Mouse (Mus musculus) midbrain, embryonic 12.5 days (tissue): ENCODE measurements around the gene Zbtb20. TPM values are rescaled to one million over a fixed set of nuclear protein-coding genes. Genes with fewer than 3 reads are reported as not detected.
"Not testable (repeated sequence)": the region's sequence is repeated elsewhere in the genome, so short reads cannot be mapped to it uniquely, and the experiment has no call there.

Experiments used
- ATAC-seq: fragments of 200-750 bp; cut with Nextera tagmentation; 2 replicates; pipeline ENCODE4 v1.8.0; 2017; ENCODE audit warnings: low read depth, moderate TSS enrichment, moderate library complexity; ENCODE audit not compliant: low FRiP score
- H3K27ac ChIP-seq: fragments of 300-500 bp; sonication (generic); replicated peaks from 2 replicates; pipeline ENCODE4 v1.5.1; 2016; ENCODE audit warnings: mild to moderate bottlenecking
- H3K27me3 ChIP-seq: fragments of 300-500 bp; sonication (generic); 2 replicates; pipeline ENCODE4 v1.6.1; 2016; ENCODE audit warnings: mild to moderate bottlenecking
- H3K36me3 ChIP-seq: fragments of 300-500 bp; sonication (generic); 2 replicates; pipeline ENCODE4 v1.6.1; 2016
- H3K4me1 ChIP-seq: fragments of 300-500 bp; sonication (generic); 2 replicates; pipeline ENCODE4 v1.6.1; 2016
- H3K4me2 ChIP-seq: fragments of 300-500 bp; sonication (generic); replicated peaks from 2 replicates; pipeline ENCODE4 v1.6.1; 2016; ENCODE audit warnings: mild to moderate bottlenecking, moderate library complexity
- H3K4me3 ChIP-seq: fragments of 300-500 bp; sonication (generic); 2 replicates; pipeline ENCODE4 v1.5.1; 2016; ENCODE audit warnings: mild to moderate bottlenecking
- H3K9ac ChIP-seq: fragments of 300-500 bp; sonication (generic); replicated peaks from 2 replicates; pipeline ENCODE4 v1.6.1; 2016; ENCODE audit warnings: mild to moderate bottlenecking, moderate library complexity
- H3K9me3 ChIP-seq: fragments of 300-500 bp; sonication (generic); 2 replicates; pipeline ENCODE4 v1.6.1; 2016; ENCODE audit warnings: mild to moderate bottlenecking
- WGBS: fragments of 180-500 bp; shearing (Covaris S2); methylation state at CpG from one replicate; pipeline ENCODE4 v1.1.7; 2016; 5-methylcytosine and 5-hydroxymethylcytosine counted together
- polyA plus RNA-seq: library from polyadenylated mRNA; unstranded; fragments of >200 nt; fragmentation: Nextera tagmentation; extraction: Ambion mirVana; gene quantifications from 2 replicates; pipeline ENCODE4 v1.2.1, GENCODE M21; 2016

Gene Zbtb20
- polyA plus RNA-seq, 1 experiment from 2014 or later, result 80.8 TPM

DNA sequence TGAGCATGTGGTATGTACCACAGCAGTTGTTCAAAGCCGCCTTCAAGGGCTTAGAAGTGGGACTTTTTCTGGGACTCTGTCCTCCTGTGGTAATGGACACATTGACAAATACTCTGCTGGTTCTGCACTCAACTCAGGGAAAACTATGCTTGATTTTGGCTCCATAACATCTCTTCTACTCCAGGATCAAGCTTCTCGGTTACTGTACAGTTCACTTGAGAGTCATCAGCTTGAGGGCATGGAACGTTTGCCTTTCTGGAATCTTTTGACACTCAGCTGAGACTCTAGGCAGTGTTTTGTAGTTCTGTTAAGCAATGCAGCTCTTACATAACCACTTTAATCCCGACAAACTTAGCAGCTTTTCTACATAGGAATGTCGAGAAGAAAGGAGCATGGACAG, 36.1 kb downstream of the Zbtb20 start:
- Histone ChIP-seq H3K4me1 (peaks cover 15% of the 10 kb centered on the region), H3K4me2 (no peak overlapping the region), H3K9ac (no peak overlapping the region), H3K36me3 (no peaks in the 10 kb centered on the region), H3K4me3 (no peak overlapping the region), H3K27ac (no peak overlapping the region), H3K27me3 (no peaks in the 10 kb centered on the region), H3K9me3 (no peaks in the 10 kb centered on the region)
- ATAC-seq, result no peak
- WGBS, result 75% methylated on average over 5 of the region's 5 CpGs

DNA sequence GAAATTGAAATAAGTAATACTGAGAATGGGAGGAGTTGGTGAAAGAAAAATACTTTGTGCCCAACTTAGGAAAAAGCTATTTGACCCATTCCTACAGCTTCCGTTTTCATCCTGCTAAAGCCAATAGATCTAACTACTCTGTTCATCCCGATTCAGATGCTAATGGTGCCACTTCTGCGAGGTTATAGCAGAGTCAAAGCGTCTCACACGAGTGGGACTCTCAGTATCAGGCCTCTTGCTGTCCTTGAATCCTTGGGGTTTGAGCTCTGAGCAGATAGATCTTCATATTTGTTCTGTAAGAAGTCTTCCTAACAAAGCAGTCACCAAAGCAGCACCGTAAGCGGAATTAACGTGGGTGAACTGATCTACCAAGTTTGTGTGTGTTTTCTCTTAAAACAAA, 37.6 kb downstream of the Zbtb20 start:
- Histone ChIP-seq H3K4me2 (no peak overlapping the region), H3K4me1 (peaks cover 10% of the 10 kb centered on the region), H3K4me3 (no peak overlapping the region), H3K9ac (no peak overlapping the region), H3K27me3 (no peaks in the 10 kb centered on the region), H3K36me3 (no peaks in the 10 kb centered on the region), H3K27ac (no peak overlapping the region), H3K9me3 (no peaks in the 10 kb centered on the region)
- ATAC-seq, result no peak
- 53% methylated on average over 8 of the region's 8 CpGs for WGBS

GRCm38 (mm10) chr16:42914457-42915085, 38.9 kb downstream of the Zbtb20 start:
- Histone ChIP-seq H3K4me3 (no peak overlapping the region), H3K9me3 (no peaks in the 10 kb centered on the region), H3K4me1 (peaks cover 8% of the 10 kb centered on the region), H3K9ac (no peak overlapping the region), H3K27ac (0 out of 2 replicates have a peak overlapping the region, but pooled peaks have one; percentile 35), H3K36me3 (no peaks in the 10 kb centered on the region), H3K4me2 (no peak overlapping the region), H3K27me3 (no peaks in the 10 kb centered on the region)
- 48% methylated on average over 8 of the region's 8 CpGs for WGBS
- peak; percentile 76 for ATAC-seq

GRCm38 (mm10) chr16:42919992-42920760, 44.5 kb downstream of the Zbtb20 start:
- no peak for ATAC-seq
- no peaks in the 10 kb centered on the region for H3K36me3 ChIP-seq
- no peak overlapping the region for H3K4me2 ChIP-seq
- H3K4me1 ChIP-seq, result no peaks in the 10 kb centered on the region
- no peaks in the 10 kb centered on the region for H3K9me3 ChIP-seq
- no peak overlapping the region for H3K4me3 ChIP-seq
- no peaks in the 10 kb centered on the region for H3K27me3 ChIP-seq
- H3K27ac ChIP-seq, result no peak overlapping the region
- H3K9ac ChIP-seq, result no peak overlapping the region
- 93% methylated on average over 5 of the region's 5 CpGs for WGBS

DNA sequence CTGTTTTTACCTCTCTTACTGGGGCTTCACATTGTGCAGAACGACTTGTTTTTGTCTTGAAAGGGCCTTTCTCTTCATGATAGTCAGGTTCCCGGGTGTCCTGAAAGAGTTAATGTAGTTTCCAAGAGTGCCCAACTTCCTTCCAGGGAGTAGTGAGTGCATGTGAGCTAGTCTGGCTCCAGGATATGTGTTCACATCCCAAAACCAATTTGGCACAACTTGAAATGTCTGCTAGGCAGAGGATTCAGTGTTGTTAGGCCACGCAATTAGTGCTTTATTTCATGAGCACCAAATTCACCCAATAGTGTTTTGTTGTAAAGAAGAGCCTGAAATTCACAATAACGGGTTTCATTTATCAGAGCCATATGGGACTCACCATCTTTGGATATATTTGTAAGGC, 45.8 kb downstream of the Zbtb20 start:
- 64% methylated on average over 4 of the region's 4 CpGs for WGBS

GRCm38 (mm10) chr16:42938211-42938610, 62.5 kb downstream of the Zbtb20 start:
- Histone ChIP-seq H3K36me3 (no peaks in the 10 kb centered on the region), H3K9ac (no peak overlapping the region), H3K4me1 (no peaks in the 10 kb centered on the region), H3K4me3 (no peak overlapping the region), H3K27ac (no peak overlapping the region), H3K4me2 (no peak overlapping the region), H3K27me3 (no peaks in the 10 kb centered on the region), H3K9me3 (no peaks in the 10 kb centered on the region)
- ATAC-seq, result no peak
- 73% methylated on average over 2 of the region's 2 CpGs for WGBS

More for the DNA sequence above, 45.8 kb downstream of the Zbtb20 start:
- ATAC-seq, result no peak
- no peak overlapping the region for H3K9ac ChIP-seq
- no peak overlapping the region for H3K27ac ChIP-seq
- no peaks in the 10 kb centered on the region for H3K4me1 ChIP-seq
- H3K4me3 ChIP-seq, result no peak overlapping the region
- no peaks in the 10 kb centered on the region for H3K27me3 ChIP-seq
- no peaks in the 10 kb centered on the region for H3K36me3 ChIP-seq
- H3K4me2 ChIP-seq, result no peak overlapping the region
- H3K9me3 ChIP-seq, result no peaks in the 10 kb centered on the region

DNA sequence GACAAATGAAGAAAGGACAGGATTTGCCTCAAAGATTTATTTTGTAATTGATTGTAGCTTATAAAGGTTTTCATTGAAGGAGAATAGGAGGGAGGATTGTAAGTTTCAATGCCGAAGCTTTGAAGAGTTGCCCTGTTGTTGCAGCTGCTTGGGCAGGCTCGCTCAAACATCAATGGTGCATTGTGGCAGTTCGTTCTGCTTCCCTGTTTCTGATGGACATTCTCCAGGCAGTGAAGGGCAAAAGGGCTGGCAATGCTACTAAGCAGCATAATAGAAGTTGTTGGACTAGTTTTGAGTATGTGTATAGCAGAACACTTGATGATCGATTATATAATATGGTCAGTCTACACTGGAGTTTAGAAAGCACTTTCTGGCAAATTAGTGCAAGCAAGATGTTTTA, 71.3 kb downstream of the Zbtb20 start:
- no peaks in the 10 kb centered on the region for H3K36me3 ChIP-seq
- no peak overlapping the region for H3K9ac ChIP-seq
- no peaks in the 10 kb centered on the region for H3K27me3 ChIP-seq
- H3K9me3 ChIP-seq, result no peaks in the 10 kb centered on the region
- no peak overlapping the region for H3K27ac ChIP-seq
- H3K4me3 ChIP-seq, result no peak overlapping the region
- ATAC-seq, result peak; percentile 56; the same call in 1 of the 2 replicates
- H3K4me1 ChIP-seq, result peaks cover 3% of the 10 kb centered on the region; the same call in 1 of the 2 replicates
- 22% methylated on average over 4 of the region's 4 CpGs for WGBS
- H3K4me2 ChIP-seq, result no peak overlapping the region

- not testable (repeated sequence) for H3K4me1 ChIP-seq, H3K36me3 ChIP-seq, H3K27me3 ChIP-seq, H3K4me3 ChIP-seq, H3K9ac ChIP-seq, H3K27ac ChIP-seq, ATAC-seq, H3K9me3 ChIP-seq, H3K4me2 ChIP-seq
- WGBS, result 96% methylated on average over 17 of the region's 17 CpGs
Observed at GRCm38 (mm10) chr16:42955401-42955800, 79.7 kb downstream of the Zbtb20 start.

DNA sequence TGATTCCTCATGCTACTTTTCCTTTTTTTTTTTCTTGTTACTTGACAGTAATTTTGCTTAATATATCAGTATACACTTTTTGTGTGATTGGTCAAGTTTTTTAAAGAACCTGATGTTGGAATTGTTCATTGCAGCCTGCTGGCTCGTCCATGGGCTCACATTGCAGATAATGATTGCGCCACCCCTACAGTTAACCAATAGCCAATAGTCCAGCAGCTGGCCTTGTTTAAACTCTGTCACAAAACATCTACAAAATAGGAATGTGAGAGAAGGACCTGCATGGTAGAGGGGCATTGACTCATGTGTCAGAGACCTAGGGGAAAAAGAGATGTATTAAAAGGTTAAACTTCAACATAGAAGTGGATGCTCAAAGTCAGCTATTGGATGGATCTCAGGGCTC, 97.2 kb downstream of the Zbtb20 start:
- H3K27ac ChIP-seq, result no peak overlapping the region
- no peaks in the 10 kb centered on the region for H3K36me3 ChIP-seq
- WGBS, result 86% methylated on average over 2 of the region's 2 CpGs
- H3K4me3 ChIP-seq, result no peak overlapping the region
- no peak for ATAC-seq
- no peaks in the 10 kb centered on the region for H3K27me3 ChIP-seq
- H3K4me1 ChIP-seq, result no peaks in the 10 kb centered on the region
- H3K9ac ChIP-seq, result no peak overlapping the region
- H3K4me2 ChIP-seq, result no peak overlapping the region
- no peaks in the 10 kb centered on the region for H3K9me3 ChIP-seq

DNA sequence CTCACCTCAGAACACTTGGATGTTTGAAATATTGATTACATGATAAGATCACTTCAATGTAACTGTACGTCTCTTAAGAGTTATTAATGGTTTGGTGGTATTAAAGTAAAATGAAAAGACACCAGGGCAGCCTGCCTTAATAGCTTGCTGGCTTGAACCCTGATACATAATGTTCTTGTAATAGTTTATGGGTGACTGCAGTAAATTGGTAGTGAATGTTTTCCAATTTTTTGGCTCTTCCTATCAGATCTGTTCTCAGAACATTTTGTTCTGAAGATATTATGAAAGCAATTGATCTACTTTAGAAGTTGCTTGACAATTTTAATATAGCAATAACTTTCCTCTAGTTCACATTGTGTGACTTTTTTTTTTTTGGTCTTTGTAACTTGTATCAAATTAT, 123.2 kb downstream of the Zbtb20 start:
- Histone ChIP-seq H3K27ac (no peak overlapping the region), H3K27me3 (no peaks in the 10 kb centered on the region), H3K36me3 (no peaks in the 10 kb centered on the region), H3K9me3 (no peaks in the 10 kb centered on the region), H3K9ac (no peak overlapping the region), H3K4me2 (no peak overlapping the region), H3K4me1 (no peaks in the 10 kb centered on the region), H3K4me3 (no peak overlapping the region)
- ATAC-seq, result no peak
- 82% methylated on average over 1 of the region's 1 CpGs for WGBS

DNA sequence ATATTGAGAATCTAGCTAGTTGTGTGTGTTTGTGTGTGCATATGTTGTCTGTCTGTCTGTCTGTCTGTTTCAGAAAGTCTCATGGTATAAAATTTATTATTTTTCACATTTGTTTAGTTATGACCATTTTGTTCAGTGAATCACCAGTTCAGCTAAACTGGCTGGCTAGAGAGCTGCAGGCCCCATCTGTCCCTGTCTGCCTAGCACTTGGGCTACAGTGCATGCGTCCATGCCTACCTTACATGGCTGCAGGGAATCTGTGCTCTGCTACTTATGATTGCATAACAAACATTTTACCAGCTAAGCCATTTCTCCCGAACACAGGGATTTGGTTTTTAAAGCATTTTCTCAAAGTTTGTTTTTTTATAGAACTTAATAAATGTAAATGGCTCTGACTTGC, 150.7 kb downstream of the Zbtb20 start:
- H3K4me2 ChIP-seq, result no peak overlapping the region
- H3K9ac ChIP-seq, result no peak overlapping the region
- WGBS, result 88% methylated on average over 2 of the region's 2 CpGs
- H3K27me3 ChIP-seq, result no peaks in the 10 kb centered on the region
- no peaks in the 10 kb centered on the region for H3K4me1 ChIP-seq
- H3K9me3 ChIP-seq, result no peaks in the 10 kb centered on the region
- H3K36me3 ChIP-seq, result no peaks in the 10 kb centered on the region
- H3K27ac ChIP-seq, result no peak overlapping the region
- no peak overlapping the region for H3K4me3 ChIP-seq
- no peak for ATAC-seq

GRCm38 (mm10) chr16:43029243-43029642, 153.6 kb downstream of the Zbtb20 start:
- Histone ChIP-seq H3K9me3 (no peaks in the 10 kb centered on the region), H3K4me2 (no peak overlapping the region), H3K27me3 (no peaks in the 10 kb centered on the region), H3K27ac (no peak overlapping the region), H3K9ac (no peak overlapping the region), H3K36me3 (no peaks in the 10 kb centered on the region), H3K4me1 (no peaks in the 10 kb centered on the region), H3K4me3 (no peak overlapping the region)
- no peak for ATAC-seq
- WGBS, result 68% methylated on average over 3 of the region's 3 CpGs
